Mouse (Mus musculus): ENCODE results near the gene Nkain4.

Nkain4 gene

GRCm38 (mm10) chr2:180954061-180955047, at the start of gene Nkain4:
Gene Nkain4, minus strand, starts transcription at chr2:180954699.
- peak; percentile 56 to 72 for DNase-seq (ENCODE audit: low spot score in 2 of 2)

GRCm38 (mm10) chr2:180996905-180997304, 42.4 kb upstream of the Nkain4 start:
- no peak for DNase-seq (ENCODE audit: low spot score in 2 of 2)

GRCm38 (mm10) chr2:180996436-180996835, 41.9 kb upstream of the Nkain4 start:
- DNase-seq (ENCODE audit: low spot score in 2 of 2): peak in 1 of 2 experiments; percentile 43

GRCm38 (mm10) chr2:180995457-180995856, 41.0 kb upstream of the Nkain4 start:
- no peak for DNase-seq (ENCODE audit: low spot score in 2 of 2)

- no peak for DNase-seq (ENCODE audit: low spot score in 2 of 2)
Measured at GRCm38 (mm10) chr2:180994360-180994759, 39.9 kb upstream of the Nkain4 start.

- DNase-seq (ENCODE audit: low spot score in 2 of 2): no peak
Measured at GRCm38 (mm10) chr2:180990347-180990746, 35.8 kb upstream of the Nkain4 start.

- no peak for DNase-seq (ENCODE audit: low spot score in 2 of 2)
Measured at GRCm38 (mm10) chr2:180988948-180989347, 34.4 kb upstream of the Nkain4 start.

- DNase-seq (ENCODE audit: low spot score in 2 of 2): no peak
Measured at GRCm38 (mm10) chr2:180988347-180988913, 33.9 kb upstream of the Nkain4 start.

- DNase-seq (ENCODE audit: low spot score in 2 of 2): no peak
Measured at GRCm38 (mm10) chr2:180987432-180988030, 33.0 kb upstream of the Nkain4 start.

GRCm38 (mm10) chr2:180987001-180987400, 32.5 kb upstream of the Nkain4 start:
- no peak for DNase-seq (ENCODE audit: low spot score in 2 of 2)

- DNase-seq (ENCODE audit: low spot score in 2 of 2): no peak
Measured at GRCm38 (mm10) chr2:180986449-180986848, 31.9 kb upstream of the Nkain4 start, which contains the start of gene Col20a1. Gene Col20a1, plus strand, starts transcription at chr2:180986535.

GRCm38 (mm10) chr2:180985635-180986034, 31.1 kb upstream of the Nkain4 start:
- DNase-seq (ENCODE audit: low spot score in 2 of 2): no peak

- no peak for DNase-seq (ENCODE audit: low spot score in 2 of 2)
Measured at GRCm38 (mm10) chr2:180981133-180981532, 26.6 kb upstream of the Nkain4 start.

- DNase-seq (ENCODE audit: low spot score in 2 of 2): peak; percentile 73 to 88
Measured at GRCm38 (mm10) chr2:180967010-180967763, 12.7 kb upstream of the Nkain4 start, which contains the start of gene Arfgap1. Gene Arfgap1, plus strand, starts transcription at chr2:180967225.

GRCm38 (mm10) chr2:180966092-180966882, 11.8 kb upstream of the Nkain4 start:
- no peak for DNase-seq (ENCODE audit: low spot score in 2 of 2)

GRCm38 (mm10) chr2:180963956-180964355, 9.5 kb upstream of the Nkain4 start:
- DNase-seq (ENCODE audit: low spot score in 2 of 2): peak; percentile 62 to 82

- DNase-seq (ENCODE audit: low spot score in 2 of 2): no peak
Measured at GRCm38 (mm10) chr2:180962616-180963308, 8.3 kb upstream of the Nkain4 start.

GRCm38 (mm10) chr2:180960187-180960586, 5.7 kb upstream of the Nkain4 start:
- DNase-seq (ENCODE audit: low spot score in 2 of 2): no peak

- DNase-seq (ENCODE audit: low spot score in 2 of 2): no peak
Measured at GRCm38 (mm10) chr2:180959605-180960004, 5.1 kb upstream of the Nkain4 start.

GRCm38 (mm10) chr2:180953638-180954037, 861 bp downstream of the Nkain4 start:
- DNase-seq (ENCODE audit: low spot score in 2 of 2): no peak
